Mouse (Mus musculus): ENCODE measurements around the gene Hist1h1b. TPM values are rescaled to one million over a fixed set of nuclear protein-coding genes. Genes with fewer than 3 reads are reported as not detected.
"Not testable (repeated sequence)": the region's sequence is repeated elsewhere in the genome, so short reads cannot be mapped to it uniquely, and the experiment has no call there.

Hist1h1b gene
- 1 to 10 TPM; 6.7 to 8.3 TPM for total RNA-seq (2021)
- long read RNA-seq, experiment 1, result 0 reads
- long read RNA-seq, experiment 2, result 0 reads

DNA sequence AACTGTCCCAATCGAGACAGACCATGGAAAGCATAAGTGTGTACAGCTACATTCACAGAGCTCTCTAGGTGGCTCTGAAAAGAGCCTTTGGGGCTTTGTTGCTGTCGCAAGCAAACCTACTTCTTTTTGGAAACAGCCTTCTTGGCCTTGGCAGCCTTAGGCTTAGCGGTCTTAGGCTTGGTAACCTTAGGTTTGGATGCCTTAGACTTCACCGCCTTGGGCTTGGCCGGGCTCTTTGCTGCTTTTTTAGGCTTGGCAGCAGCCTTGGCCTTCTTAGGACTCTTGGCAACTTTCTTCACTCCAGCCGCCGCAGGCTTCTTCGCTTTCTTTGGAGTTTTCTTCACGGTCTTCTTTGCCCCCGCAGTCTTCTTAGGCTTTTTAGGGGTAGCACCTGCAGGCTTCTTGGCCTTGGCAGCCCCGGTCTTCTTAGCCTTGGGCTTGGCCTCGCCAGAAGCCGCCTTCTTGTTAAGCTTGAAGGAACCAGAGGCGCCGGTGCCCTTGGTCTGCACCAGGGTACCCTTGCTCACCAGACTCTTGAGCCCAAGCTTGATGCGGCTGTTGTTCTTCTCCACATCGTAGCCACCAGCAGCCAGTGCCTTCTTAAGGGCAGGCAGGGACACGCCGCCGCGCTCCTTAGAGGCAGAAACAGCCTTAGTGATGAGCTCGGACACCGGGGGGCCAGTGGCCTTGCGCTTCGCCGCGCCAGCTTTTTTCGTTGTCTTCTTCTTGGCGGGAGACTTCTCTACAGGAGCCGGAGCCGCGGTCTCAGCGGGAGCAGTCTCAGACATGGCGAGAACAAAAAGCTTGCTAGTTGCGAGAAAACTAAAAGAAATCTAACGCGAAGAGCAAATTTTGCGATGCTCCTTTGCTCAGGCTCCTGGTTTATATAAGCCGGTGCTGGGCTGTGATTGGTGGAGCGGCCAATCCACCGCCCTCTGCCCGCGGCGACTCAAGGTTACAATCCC is at the start of gene Hist1h1b:
TSS of gene Hist1h1b (minus strand) at position 859 of the 965 bp plus-strand sequence.
- TF ChIP-seq CTCF (IDR thresholded peaks at IDR 0.05), result no peak
- Histone ChIP-seq H3K4me3 (peak within 1 kb of the TSS; percentile 57), H3K27ac (peak within 1 kb of the TSS; percentile 89)
- intact Hi-C loops (cut with DNase I), result loop anchor here (2.0 to 10.0 kb wide), 5 partner anchors 27 to 1915 kb away; partner anchors contain the start of genes Hist1h1e, Hist1h1t, Hist1h2ak and Hist1h2be
- DNase-seq (ENCODE audit: extremely low spot score in 1 of 2, low spot score in 2 of 2), result peak; percentile 53 to 69

DNA sequence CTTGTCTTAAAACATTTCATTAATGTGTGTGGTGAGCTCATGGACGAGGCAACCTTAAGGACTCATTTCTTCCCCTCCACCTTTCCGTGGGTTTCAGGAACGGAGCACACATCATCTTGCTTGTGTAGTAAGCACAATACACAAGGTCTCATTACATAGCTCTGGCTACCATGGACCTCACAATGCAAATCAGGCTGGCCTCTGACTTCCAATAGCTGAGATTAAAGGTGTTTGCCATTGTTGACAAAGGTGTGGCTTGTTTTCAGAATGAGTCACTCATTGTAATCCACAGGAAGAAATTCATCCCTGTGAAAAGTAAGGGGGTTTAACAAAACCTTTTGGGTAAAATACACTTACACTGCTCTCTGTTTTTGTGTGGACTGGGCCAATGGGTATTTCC is 48.1 kb upstream of the Hist1h1b start:
- DNase-seq (ENCODE audit: extremely low spot score in 1 of 2, low spot score in 2 of 2), result no peak
- no peak overlapping the region for H3K4me3 ChIP-seq
- H3K27ac ChIP-seq, result no peak overlapping the region
- no peak for TF ChIP-seq CTCF (IDR thresholded peaks at IDR 0.05)
- intact Hi-C loops (cut with DNase I), result loop anchor here (10.0 kb wide), 3 partner anchors 206 to 1856 kb away; partner anchors contain the start of genes Hist1h2ac, Hist1h2af, Hist1h2ah and Hist1h2bc

DNA sequence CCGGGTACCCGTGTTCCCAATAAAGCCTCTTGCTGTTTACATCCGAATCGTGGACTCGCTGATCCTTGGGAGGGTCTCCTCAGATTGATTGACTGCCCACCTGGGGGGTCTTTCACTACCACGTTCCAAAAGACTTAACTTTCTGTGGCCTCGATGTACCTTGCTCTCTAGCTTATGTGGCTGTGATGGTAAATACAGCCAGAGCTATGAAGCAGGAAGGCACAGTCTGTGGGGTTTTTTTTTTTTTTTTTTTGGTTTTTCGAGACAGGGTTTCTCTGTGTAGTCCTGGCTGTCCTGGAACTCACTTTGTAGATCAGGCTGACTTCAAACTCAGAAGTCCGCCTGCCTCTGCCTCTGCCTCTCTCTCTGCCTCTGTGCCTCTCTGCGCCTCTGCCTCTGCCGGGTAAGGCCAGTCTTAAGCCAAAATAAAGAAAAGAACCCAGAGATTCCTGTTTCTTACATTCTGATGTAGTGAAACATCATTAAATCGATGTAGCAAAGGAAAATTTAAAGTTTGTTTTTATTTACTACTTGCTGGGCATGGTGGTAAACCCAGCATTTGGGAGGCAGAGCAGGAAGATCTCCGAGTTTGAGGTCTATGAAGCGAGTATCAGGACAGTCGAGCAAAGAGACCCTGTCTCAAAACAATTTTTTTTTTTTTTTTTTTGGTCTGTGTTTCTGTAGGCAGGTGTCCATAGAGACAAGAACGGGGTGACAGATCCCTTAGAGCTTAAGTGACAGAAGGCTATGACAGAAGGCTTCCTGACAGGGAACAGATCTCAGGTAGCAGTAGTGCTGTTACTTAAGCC is 39.9 kb upstream of the Hist1h1b start:
- intact Hi-C loops (cut with DNase I), result loop anchor here (10.0 kb wide), 3 partner anchors 215 to 1865 kb away; partner anchors contain the start of genes Hist1h2ac, Hist1h2af, Hist1h2ah and Hist1h2bc
- H3K27ac ChIP-seq; H3K4me3 ChIP-seq; DNase-seq (ENCODE audit: extremely low spot score in 1 of 2, low spot score in 2 of 2): not testable (repeated sequence)

DNA sequence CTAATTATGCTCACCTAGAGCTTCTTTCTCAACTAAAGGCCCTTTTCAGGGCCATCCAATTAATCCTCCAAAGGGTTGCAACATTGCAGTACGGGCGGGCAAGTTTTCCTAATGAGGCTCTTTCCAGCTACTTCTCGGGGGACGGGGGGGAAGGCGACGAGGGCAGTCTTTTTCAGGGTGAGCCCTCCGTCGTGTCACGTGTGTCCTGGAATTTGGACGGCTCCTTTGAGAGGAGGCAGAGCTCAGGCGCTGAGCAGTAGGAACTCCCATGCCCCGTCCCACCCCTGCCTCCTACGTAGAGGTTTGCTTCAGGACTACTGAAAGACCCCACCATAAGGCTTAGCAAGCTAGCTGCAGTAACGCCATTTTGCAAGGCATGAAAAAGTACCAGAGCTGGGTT is 31.7 kb upstream of the Hist1h1b start:
- H3K27ac ChIP-seq; H3K4me3 ChIP-seq; intact Hi-C loops (cut with DNase I): not testable (repeated sequence)

DNA sequence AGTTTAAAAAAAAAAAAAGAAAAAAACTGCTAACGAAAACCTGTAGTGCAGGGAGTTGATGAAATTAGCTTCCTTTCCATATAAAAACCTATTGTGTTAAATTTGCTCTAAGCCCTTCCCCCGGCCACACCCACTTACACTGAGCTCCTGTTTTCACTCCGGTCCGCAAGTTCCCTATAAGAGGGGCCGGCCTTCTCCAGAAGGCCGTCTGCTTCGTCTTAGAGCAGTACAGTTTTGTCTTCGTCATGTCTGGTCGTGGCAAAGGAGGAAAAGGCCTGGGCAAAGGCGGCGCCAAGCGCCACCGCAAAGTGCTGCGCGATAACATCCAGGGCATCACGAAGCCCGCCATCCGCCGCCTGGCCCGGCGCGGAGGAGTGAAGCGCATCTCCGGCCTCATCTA is 31.1 kb upstream of the Hist1h1b start, which contains the start of gene Hist1h4m:
TSS of gene Hist1h4m (plus strand) at position 208 of the 400 bp plus-strand sequence.
- H3K27ac ChIP-seq; H3K4me3 ChIP-seq; intact Hi-C loops (cut with DNase I): not testable (repeated sequence)
- peak; percentile 40 to 49 for DNase-seq (ENCODE audit: extremely low spot score in 1 of 2, low spot score in 2 of 2)

More for the DNA sequence above, 31.7 kb upstream of the Hist1h1b start:
- DNase-seq (ENCODE audit: extremely low spot score in 1 of 2, low spot score in 2 of 2), result not testable (repeated sequence)

DNA sequence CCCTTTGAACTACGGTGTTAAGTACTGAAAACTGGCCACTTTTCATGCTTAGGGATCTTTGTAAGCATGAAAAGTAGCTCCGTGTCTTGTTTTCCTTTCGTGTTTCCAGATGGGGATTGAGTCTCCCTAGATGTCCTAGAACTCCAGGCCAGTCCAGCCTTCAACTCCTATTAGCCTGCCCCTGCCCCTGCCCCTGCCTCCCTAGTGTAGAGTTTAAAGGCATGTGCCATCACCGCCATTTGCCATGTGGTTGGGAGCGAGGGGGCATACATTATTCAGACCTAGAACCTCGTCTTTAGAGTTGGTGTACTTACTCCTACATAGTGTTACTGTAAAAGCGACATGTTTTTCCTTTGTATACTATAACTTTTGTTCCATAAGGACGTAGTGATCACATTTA is 30.6 kb upstream of the Hist1h1b start:
- intact Hi-C loops (cut with DNase I); DNase-seq (ENCODE audit: extremely low spot score in 1 of 2, low spot score in 2 of 2); H3K4me3 ChIP-seq; H3K27ac ChIP-seq: not testable (repeated sequence)

DNA sequence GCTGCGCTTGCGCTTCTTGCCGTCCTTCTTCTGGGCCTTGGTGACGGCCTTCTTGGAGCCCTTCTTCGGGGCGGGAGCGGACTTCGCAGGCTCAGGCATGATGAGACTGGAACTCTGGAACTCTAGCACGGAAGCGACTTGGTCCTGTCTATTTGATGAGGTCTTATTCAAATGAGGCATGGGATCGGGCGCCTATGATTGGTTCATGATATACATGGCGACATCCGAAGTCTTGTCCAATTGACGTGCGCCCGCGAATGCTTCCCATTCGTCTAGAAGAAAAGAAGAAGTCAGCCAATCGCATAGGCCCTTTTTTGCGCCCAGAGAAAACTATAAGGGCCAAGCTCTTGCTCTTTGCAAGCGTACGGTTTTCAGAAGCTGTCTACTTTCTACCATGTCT is 29.6 kb upstream of the Hist1h1b start, which contains the start of the genes Hist1h2bq and Hist1h2ao:
TSS of gene Hist1h2bq (minus strand) at position 125 of the 400 bp plus-strand sequence.
TSS of gene Hist1h2ao (plus strand) at position 393 of the 400 bp plus-strand sequence.
- H3K4me3 ChIP-seq; intact Hi-C loops (cut with DNase I); H3K27ac ChIP-seq; DNase-seq (ENCODE audit: extremely low spot score in 1 of 2, low spot score in 2 of 2): not testable (repeated sequence)

DNA sequence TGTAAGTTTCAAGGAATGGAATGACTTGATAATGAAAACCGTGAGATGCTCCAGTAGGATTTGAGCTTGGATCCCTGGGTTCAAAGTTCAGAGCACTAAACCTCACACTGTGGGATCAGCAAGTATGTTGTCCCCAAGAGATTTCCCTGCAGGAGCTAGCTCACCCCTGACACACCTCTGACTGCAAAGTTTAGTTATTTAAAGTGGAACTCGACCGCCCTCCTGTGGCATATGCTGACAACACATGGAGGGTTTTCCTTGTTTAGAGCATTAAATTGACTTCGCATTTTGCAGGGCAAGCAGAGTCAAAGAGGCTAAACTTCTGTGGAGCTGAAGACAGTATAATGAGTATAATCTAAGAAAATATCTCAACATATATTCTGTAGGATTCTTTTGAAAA is 22.6 kb upstream of the Hist1h1b start:
- H3K4me3 ChIP-seq; intact Hi-C loops (cut with DNase I); DNase-seq (ENCODE audit: extremely low spot score in 1 of 2, low spot score in 2 of 2); H3K27ac ChIP-seq: not testable (repeated sequence)

DNA sequence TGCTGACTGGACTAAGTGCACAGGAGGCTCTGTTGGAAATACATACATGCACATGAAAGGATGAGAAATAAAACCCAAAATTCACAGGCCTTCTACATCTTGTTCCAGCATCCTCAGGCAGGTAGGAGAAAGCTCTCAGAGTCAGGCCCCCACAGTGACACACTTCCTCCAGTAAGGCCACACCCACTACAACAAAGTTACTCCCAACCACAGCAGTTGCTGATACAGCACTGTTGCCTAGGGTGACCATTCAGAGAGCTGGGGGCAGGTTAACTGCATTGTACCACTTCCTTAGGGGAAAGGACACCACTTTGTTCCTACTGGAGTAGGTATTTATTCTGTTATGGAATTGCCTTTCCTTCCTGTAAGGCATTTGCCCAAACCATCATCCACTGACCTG is 16.7 kb upstream of the Hist1h1b start:
- not testable (repeated sequence) for DNase-seq (ENCODE audit: extremely low spot score in 1 of 2, low spot score in 2 of 2); H3K27ac ChIP-seq; H3K4me3 ChIP-seq
- intact Hi-C loops (cut with DNase I), result loop anchor here (10.0 kb wide), 1 partner anchor 48 kb away; no protein-coding TSS in a partner anchor

DNA sequence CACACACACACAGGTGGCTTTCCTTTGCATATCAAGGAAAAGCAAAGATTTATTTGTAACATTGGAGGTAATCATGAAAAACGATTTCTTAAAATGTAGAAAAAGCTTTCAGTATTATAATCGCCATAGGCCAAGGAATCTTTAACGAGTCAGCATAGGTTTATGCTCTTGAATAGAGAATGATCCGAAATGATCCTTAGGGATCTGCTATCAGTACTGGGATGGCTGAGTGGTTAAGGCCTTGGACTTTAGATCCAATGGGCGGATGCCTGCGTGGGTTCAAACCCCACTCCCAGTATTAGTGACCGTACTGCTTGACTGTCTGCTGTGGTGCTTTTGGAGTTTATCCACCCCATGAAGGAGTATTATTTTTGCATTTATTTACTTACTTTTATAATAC is 15.2 kb upstream of the Hist1h1b start:
- Histone ChIP-seq H3K27ac (no peak overlapping the region), H3K4me3 (no peak overlapping the region)
- no peak for TF ChIP-seq CTCF (IDR thresholded peaks at IDR 0.05)
- DNase-seq (ENCODE audit: extremely low spot score in 1 of 2, low spot score in 2 of 2), result no peak
- intact Hi-C loops (cut with DNase I), result loop anchor here (10.0 kb wide), 1 partner anchor 49 kb away; no protein-coding TSS in a partner anchor

DNA sequence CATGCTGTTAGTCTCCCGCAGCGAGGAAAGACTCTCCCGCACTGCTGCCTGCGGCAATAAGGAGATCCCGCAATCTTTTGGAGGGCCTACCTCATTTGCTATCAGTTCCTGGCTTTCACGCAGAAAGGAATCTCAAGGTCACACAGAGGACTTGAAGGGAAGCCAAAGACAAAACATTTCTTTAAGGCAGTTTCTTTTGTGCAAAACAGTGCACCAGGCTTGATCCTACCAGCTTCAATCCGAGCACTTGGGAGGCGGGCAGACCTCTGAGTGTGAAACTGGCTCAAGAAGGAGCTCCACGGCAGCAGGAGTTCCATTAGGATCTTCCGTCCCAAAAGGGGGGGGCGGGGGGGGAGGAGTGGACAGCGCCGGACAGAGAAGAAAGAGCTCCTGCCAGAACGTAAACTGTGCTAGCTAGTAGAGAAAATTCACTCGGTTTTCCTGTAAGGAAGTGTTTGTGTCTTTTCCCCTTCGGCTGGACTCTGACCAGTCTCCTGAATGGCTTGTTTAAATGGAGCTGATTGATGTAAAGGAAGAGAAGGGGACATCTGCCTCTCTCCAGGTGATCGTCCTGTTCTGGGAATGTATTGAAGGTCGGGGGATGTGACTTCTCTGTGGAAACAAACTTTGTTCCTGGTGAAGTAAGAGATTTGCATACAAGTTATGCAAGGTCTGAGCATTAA is 10.3 kb upstream of the Hist1h1b start:
- intact Hi-C loops (cut with DNase I), result loop anchor here (10.0 kb wide), 1 partner anchor 54 kb away; no protein-coding TSS in a partner anchor
- no peak for TF ChIP-seq CTCF (IDR thresholded peaks at IDR 0.05)
- Histone ChIP-seq H3K27ac (no peak overlapping the region), H3K4me3 (peak overlapping the region; percentile 9; the same call in 1 of the 2 replicates)
- DNase-seq (ENCODE audit: extremely low spot score in 1 of 2, low spot score in 2 of 2), result no peak

Data from left cerebral cortex, adult 2 months (tissue).